Mouse (Mus musculus): Measurements from ENCODE around the gene Tada2b.

DNA sequence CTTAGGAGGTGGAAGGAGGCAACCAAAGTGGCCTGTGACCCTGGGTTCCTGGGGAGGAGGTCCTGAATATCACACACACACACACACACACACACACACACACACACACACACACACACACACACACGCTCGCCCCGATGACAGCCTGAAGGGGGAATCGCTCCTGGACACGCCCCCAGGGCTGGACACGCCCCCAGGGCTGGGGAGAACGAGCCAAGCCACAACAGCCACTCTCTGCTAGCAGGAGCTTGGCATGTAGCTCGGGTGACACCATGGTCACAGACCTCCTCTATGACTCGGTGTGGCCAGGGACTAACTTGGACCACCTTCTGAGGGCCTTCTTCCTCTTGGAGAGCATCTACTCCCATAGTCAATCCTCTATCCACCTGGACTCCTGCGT, 33.0 kb downstream of the Tada2b start:
- TF ChIP-seq CTCF (IDR thresholded peaks at IDR 0.05; ENCODE audit: low read depth) (no peak), EP300 (IDR thresholded peaks at IDR 0.05; ENCODE audit: low read depth) (no peak)
